Mouse (Mus musculus) macrophage (primary cell): ENCODE measurements around the gene Apol8. TPM values are rescaled to one million over a fixed set of nuclear protein-coding genes. Genes with fewer than 3 reads are reported as not detected.

Source experiments
- H3K27ac ChIP-seq: fragments of 350-480 bp; formaldehyde crosslinking; 2 replicates; pipeline ENCODE4 v1.9.0; 2021
- H3K36me3 ChIP-seq: fragments of 350-480 bp; formaldehyde crosslinking; 2 replicates; pipeline ENCODE4 v1.9.0; 2021; ENCODE audit errors: inconsistent target
- H3K4me3 ChIP-seq: fragments of 350-480 bp; formaldehyde crosslinking; 2 replicates; pipeline ENCODE4 v1.9.0; 2021; ENCODE audit errors: inconsistent target
- H3K79me2 ChIP-seq: fragments of 350-480 bp; formaldehyde crosslinking; 2 replicates; pipeline ENCODE4 v1.9.0; 2021; ENCODE audit errors: inconsistent target
- WGBS: methylation state at CpG from one replicate; pipeline ENCODE4 v1.1.7; 2026; ENCODE audit warnings: inconsistent platforms; ENCODE audit not compliant: missing documents; 5-methylcytosine and 5-hydroxymethylcytosine counted together
- polyA plus RNA-seq: library from polyadenylated mRNA; stranded (reverse); fragments of 250-400 nt; gene quantifications from 3 replicates; pipeline ENCODE4 v1.2.4, GENCODE M21; 2018; ENCODE audit warnings: inconsistent platforms

Gene Apol8
- polyA plus RNA-seq, 1 experiment from 2014 or later = not detected

DNA sequence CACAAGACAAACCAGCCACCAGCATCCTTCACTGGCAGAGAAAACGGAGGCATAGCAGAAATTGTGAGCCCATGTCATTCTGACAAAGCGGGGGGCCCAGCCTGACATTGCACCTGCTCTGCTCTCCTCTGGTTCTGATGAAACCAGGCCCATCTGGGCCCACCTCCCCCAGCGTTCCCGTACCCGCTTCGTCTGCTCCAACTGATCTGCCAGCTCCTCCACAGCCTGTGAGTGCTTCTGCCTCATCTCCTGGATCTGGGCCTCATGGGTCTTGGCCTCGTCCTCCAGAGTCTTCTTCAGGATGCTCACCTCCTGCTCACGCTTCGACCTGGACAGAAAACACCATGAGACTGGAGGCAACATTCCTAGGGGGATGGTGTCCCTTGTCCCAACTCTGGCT, 14.1 kb upstream of the Apol8 start:
- no peak overlapping the region for H3K27ac ChIP-seq
- H3K4me3 ChIP-seq = no peak overlapping the region
- H3K79me2 ChIP-seq = no peaks in the 10 kb centered on the region
- H3K36me3 ChIP-seq = peaks cover 84% of the 10 kb centered on the region
- WGBS = 92% methylated on average over 9 of the region's 9 CpGs

DNA sequence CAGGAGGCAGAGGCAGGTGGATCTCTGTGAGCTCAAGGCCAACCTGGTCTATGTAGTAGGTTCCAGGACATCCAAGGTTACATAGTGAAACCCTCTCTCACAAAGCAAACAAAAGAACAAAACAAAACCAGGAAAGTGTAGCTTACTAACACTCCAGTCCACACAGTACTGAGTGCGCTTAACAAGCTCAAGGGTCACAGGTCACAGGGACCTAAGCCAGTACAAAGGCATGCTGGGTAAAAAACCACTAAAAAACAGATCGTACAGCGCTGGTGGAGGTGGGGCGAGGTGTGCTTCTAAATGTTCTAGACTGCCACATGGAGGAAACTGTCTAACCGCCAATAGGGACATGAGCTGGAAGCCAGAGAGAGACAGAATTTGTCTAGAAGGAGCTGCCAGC, 13.5 kb upstream of the Apol8 start:
- peaks cover 84% of the 10 kb centered on the region for H3K36me3 ChIP-seq

DNA sequence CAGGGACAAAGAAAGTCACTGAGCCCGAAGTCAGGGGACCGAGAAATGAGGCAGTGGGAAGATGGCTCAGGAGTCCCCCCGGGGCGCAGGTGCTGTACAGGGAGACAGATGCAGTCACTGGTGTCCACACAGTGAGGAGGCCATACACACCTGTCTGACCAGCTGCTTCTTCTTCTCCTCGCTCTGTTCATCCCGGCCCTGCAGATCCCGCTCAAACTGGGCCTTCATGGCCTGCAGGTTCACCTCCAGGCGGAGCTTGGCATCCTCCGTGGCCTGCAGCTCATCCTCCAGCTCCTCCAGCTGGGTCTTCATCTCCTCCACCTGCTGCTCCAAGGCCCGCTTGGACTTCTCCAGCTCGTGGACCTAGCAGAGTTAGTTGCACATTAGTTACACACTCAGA, 10.2 kb upstream of the Apol8 start:
- H3K27ac ChIP-seq = no peak overlapping the region
- 93% methylated on average over 10 of the region's 11 CpGs for WGBS
- peaks cover 90% of the 10 kb centered on the region for H3K36me3 ChIP-seq
- H3K4me3 ChIP-seq = no peak overlapping the region
- no peaks in the 10 kb centered on the region for H3K79me2 ChIP-seq

More for the DNA sequence above, 13.5 kb upstream of the Apol8 start:
- Histone ChIP-seq H3K79me2 (no peaks in the 10 kb centered on the region), H3K27ac (no peak overlapping the region), H3K4me3 (no peak overlapping the region)
- WGBS = 97% methylated on average over 5 of the region's 5 CpGs

DNA sequence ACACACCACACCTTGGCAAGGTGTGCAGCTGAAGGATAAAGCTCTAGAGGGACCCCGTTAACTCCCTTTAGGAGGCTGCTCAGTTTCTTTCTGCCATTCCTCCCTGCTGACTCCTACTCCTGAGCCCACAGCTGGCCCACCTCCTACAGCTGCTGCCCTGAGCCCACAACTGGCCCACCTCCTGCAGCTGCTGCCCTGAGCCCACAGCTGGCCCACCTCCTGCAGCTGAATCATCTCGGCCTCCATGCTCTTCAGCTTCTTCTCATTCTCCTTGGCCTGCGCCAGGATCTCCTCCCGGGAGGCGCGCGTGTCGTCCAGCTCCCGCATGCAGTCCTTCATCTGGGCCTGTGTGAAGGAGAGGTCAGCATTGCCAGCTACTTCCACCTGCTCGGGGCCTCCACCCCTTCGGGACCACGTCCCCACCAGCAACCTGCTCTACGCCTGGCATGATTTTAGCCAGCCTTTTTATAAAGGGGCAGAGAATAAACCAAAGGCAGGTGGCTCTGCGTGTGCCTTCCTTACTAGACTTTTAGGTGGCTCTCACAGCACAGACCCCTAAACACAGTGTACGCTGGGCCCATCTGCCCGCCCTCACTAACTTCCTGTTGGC, 8.8 kb upstream of the Apol8 start:
- Histone ChIP-seq H3K79me2 (no peaks in the 10 kb centered on the region), H3K27ac (peak overlapping the region; percentile 66), H3K36me3 (peaks cover 95% of the 10 kb centered on the region), H3K4me3 (no peak overlapping the region)
- WGBS = 96% methylated on average over 16 of the region's 16 CpGs

DNA sequence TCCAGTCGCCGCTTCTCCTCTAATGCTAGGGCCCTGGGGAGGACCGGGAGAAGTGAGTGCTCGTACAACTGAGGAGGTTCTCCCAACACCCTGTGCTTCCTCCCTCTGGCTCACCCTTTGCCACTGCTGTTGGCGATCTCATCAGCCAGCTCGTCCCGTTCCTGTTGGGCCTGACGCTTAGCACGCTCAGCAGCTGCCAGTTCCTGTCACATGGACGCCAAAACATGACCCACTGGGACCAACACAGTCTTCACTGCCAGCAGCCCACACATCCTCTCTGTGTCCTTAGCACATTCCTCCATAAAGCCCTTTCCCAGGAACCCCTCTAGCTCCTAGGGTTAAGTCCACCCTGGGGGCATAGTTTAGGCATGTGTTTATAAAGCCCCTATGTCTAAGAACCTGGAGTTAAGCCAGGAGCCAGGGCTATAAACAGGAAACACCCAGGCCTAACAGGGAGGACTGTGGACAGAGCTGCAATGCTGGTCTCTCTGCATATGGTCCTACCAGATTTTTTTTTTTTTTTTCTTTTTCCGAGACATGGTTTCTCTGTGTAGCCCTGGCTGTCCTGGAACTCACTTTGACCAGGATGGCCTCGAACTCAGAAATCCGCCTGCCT, 7.7 kb upstream of the Apol8 start:
- peaks cover 89% of the 10 kb centered on the region for H3K36me3 ChIP-seq
- peak overlapping the region; percentile 66 for H3K27ac ChIP-seq
- WGBS = 60% methylated on average over 13 of the region's 13 CpGs
- no peak overlapping the region for H3K4me3 ChIP-seq
- no peaks in the 10 kb centered on the region for H3K79me2 ChIP-seq

DNA sequence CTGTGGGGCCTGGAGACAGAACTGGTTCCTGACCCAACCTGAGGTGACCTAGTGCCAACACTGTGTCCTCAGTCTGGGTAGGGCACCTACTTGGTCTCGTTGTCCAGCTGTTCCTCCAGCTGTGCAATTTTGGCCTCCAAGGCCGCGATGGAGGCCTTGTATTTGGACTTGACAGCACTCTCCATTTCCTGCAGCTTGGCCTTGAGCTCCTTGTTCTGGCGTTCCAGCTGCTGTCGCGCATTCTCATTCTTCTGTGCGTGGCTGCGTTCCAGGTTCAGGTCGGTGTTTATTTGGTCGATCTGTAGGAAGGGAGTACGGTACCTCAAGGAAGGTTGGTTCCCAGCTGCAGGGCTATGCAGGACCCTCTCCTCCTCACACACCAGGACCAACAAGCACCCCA, 6.9 kb upstream of the Apol8 start:
- Histone ChIP-seq H3K36me3 (peaks cover 81% of the 10 kb centered on the region), H3K79me2 (no peaks in the 10 kb centered on the region), H3K27ac (peak overlapping the region; percentile 66), H3K4me3 (no peak overlapping the region)
- WGBS = 93% methylated on average over 6 of the region's 11 CpGs

DNA sequence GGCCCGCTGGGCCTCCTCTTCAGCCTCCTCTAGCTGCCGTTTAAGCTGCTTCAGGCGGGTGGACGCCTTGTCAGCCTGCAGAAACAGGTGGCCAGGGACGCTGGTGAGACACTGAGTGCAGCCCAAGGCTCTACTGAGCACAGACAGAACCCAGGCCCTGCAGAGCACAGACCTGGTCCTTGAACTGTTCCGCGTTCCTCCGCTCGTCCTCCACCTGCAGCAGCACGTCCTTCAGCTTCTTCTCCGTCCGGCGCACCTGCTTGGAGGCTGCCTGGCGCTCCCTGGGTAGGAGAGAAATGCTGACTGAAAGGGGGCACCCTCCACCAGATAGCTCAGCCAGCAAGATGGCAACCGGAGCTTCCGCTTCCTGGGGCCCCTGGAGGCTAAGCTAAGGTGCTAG, 6.2 kb upstream of the Apol8 start:
- peaks cover 75% of the 10 kb centered on the region for H3K36me3 ChIP-seq
- H3K27ac ChIP-seq = no peak overlapping the region
- WGBS = 89% methylated on average over 14 of the region's 16 CpGs
- no peak overlapping the region for H3K4me3 ChIP-seq
- H3K79me2 ChIP-seq = no peaks in the 10 kb centered on the region

DNA sequence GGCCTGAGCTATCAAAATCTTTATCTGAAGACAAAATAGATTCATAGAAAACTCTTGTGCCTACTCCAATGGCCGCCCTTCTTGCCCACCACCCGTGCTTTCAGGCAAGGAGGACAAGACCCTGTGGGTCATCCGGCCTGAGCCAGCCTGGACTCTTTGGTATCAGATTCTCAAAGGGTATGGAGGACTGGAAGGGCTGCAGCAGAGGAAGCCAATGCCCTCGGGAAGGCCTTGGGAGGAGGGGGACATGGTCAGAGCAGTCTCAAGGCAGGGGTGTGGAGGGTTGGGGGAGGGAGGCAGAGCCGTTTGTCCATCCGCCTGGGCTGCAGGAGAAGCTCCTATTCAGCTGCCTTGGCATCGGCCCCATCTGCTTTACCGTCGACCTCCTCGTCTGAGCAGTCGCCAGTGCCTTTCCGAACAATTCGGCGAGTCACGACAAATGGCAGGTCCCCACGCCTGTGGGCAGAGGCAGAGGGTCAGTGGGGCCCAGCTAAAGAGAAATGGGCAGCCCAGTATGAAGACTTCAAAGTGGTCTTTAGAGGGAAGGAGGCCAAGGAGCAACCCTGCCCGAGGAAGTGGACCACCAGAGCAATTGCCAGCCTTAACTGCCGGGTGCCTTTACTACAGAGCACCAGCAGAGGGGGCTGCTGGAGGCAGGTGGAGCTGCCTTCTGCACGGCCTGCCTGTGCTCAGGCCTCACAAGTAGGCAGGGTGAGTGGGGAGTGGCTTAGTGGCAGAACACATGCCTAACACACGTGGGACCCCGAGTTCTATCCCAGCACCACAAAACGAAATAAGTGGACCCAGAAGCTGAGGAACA, 5.0 kb upstream of the Apol8 start:
- H3K4me3 ChIP-seq = no peak overlapping the region
- 78% methylated on average over 18 of the region's 22 CpGs for WGBS
- no peaks in the 10 kb centered on the region for H3K79me2 ChIP-seq
- peaks cover 62% of the 10 kb centered on the region for H3K36me3 ChIP-seq
- no peak overlapping the region for H3K27ac ChIP-seq

DNA sequence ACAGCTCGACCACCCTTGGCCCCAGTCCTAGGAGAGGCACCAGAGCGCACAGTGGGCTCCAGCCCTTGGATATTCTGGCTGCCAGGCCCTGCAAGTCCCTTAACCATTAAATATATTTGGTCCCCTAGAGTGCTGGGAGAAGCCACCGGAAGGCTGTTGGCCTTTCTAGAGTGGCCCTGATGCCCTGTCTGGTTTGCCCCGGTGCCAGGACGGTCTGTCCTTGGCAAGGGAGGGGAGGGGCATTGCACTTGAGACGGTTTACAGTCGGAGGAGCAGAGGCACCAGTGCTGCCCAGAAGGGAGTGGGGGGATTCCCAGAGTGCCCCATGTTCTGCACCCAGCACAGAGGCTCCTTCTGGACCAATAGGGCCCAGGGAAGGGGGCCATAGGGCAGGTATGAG, 4.3 kb upstream of the Apol8 start:
- Histone ChIP-seq H3K79me2 (no peaks in the 10 kb centered on the region), H3K36me3 (peaks cover 55% of the 10 kb centered on the region), H3K4me3 (no peak overlapping the region), H3K27ac (no peak overlapping the region)
- WGBS = 98% methylated on average over 7 of the region's 7 CpGs

DNA sequence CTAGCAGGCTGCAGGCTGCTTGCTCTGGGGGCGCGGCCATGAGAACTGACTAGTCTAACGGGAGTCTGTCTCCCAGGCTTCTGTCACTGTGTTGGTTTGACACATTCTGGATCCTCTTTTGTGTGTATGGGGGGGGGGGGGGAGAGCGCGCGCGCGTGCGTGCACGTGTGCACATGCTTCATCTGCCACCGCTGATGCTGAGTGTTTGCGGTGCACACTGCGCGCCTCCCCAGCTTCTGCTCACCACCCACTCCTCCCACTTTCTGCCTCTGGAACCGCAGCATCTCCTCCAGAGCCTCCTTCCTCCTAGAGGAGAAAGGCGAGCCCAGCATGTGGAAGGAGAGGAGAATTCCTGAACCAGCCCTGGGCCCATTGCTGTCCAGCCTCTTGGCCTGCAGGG, 3.2 kb upstream of the Apol8 start:
- H3K4me3 ChIP-seq = no peak overlapping the region
- WGBS = 94% methylated on average over 6 of the region's 16 CpGs
- H3K27ac ChIP-seq = no peak overlapping the region
- peaks cover 44% of the 10 kb centered on the region for H3K36me3 ChIP-seq
- H3K79me2 ChIP-seq = no peaks in the 10 kb centered on the region

DNA sequence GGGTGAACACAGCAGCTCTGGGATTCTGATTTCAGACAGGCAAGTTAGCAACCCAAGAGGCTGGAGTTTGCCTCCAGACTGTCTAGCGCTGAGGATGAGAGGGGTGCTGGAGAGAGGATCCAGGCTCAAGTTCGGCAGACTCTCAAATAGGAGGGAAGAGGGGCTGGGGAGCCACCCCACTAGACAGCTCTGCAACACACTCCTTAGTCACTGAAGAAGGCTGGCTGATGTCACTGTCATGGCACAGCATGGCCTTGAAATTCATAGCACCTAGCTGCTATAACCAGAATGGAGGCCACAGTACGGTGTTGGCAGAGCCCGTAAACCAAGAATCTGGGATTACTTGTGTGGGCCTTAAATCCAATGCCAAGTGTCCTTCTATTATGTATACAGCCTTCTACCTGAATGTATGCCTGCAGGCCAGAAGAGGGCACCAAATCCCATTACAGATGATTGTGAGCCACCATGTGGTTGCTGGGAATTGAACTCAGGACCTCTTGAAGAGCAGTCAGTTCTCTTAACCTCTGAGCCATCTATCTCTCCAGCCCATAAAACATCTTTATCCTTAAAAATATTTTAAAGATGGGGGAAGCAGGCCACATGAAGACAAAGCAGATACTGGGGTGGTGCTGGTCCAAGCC, 903 bp upstream of the Apol8 start:
- 87% methylated on average over 4 of the region's 4 CpGs for WGBS
- H3K4me3 ChIP-seq = no peak overlapping the region
- H3K79me2 ChIP-seq = no peaks in the 10 kb centered on the region
- H3K36me3 ChIP-seq = peaks cover 26% of the 10 kb centered on the region
- H3K27ac ChIP-seq = no peak overlapping the region

DNA sequence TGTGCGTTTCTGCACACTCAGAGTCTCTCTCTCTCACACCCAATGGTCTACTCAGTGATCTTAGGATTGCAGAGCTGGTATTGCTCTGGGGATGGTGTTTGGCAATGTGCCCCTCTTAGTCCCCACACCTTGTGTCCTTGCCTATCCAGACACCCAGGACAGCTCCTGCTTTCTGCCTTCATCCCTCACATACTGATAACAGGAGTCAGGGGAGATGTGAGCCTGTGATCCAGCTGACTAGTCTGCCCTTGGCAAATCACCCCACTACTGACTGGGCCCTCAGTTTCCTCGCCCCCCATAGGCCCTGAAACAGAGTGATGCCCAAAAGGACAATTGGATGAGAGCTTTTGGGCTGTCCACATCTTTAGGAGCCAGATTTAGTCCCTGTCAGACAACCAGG, 722 bp downstream of the Apol8 start:
- H3K36me3 ChIP-seq = peaks cover 10% of the 10 kb centered on the region
- H3K27ac ChIP-seq = no peak overlapping the region
- H3K4me3 ChIP-seq = no peak overlapping the region
- 77% methylated on average over 2 of the region's 2 CpGs for WGBS
- no peaks in the 10 kb centered on the region for H3K79me2 ChIP-seq

DNA sequence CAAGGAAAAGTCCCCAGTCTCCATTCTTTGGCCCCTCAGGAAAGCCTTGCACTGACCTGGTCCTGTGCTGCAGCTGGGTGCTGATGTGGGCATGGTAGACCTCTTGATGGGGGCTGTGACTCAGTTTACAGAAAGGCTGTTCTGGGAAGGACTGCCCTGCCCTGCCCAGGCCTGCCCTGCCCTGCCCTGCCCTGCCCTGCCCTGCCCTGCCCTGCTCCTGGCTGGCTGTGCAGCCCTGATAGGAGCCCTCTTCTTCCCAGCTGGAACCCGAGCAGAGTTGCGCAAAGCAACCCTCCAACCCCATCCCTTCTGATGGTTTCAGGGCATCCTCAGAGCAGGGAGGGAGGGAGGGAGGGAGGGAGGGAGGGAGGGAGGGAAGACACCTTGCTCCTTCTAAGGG, 1.7 kb downstream of the Apol8 start:
- no peak overlapping the region for H3K4me3 ChIP-seq
- WGBS = 77% methylated on average over 2 of the region's 2 CpGs
- no peak overlapping the region for H3K27ac ChIP-seq
- H3K36me3 ChIP-seq = peaks cover under 1% of the 10 kb centered on the region; the same call in 1 of the 2 replicates
- H3K79me2 ChIP-seq = no peaks in the 10 kb centered on the region

DNA sequence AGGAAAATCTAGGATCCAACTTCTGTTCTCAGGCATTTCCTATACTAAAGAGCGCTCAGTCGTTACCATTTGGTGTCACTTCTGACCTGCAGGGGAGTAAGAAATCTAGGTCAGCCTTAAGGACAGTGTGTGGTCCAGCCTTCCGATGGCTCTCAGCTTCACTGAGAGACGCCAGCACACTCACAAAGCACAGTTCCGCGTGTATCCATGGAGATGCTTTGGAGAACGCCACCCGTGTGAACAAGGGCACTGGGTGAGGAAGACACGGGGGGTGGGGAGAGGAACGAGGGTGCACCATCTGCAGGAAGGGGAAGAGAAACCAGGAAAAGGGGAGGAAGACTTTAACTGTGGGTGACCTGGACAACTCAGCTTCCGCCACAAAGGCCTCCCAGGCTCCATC, 4.4 kb downstream of the Apol8 start:
- no peaks in the 10 kb centered on the region for H3K79me2 ChIP-seq
- H3K4me3 ChIP-seq = no peak overlapping the region
- no peaks in the 10 kb centered on the region for H3K36me3 ChIP-seq
- H3K27ac ChIP-seq = no peak overlapping the region
- WGBS = 55% methylated on average over 11 of the region's 11 CpGs

DNA sequence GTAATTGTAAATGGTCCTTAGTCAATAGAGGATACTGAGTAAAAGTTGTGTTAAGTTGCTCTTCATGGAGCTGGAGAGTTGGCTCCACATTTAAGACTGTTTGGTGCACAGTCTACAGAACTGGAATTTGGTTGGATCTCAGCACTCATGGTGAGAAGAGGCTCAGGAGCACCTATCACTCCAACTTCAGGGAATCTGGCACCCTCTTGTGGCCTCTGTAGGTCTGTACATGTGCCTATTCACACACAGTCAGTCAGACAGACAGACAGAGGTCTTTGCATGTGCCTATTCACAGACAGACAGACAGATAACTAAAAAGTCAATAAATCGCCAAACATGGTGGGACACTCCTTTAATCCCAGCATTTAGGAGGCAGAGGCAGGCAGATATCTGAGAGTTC, 6.3 kb downstream of the Apol8 start:
- Histone ChIP-seq H3K36me3 (no peaks in the 10 kb centered on the region), H3K27ac (no peak overlapping the region), H3K79me2 (no peaks in the 10 kb centered on the region), H3K4me3 (no peak overlapping the region)
- WGBS = 43% methylated on average over 1 of the region's 1 CpGs
